Mouse (Mus musculus): ENCODE measurements at regions not wholly inside any gene's neighbourhood (a gene's known extent, or its start where the extent isn't known, plus 50 kb on each side); places are given as distances from the start of the nearest gene placed in this dataset.

DNA sequence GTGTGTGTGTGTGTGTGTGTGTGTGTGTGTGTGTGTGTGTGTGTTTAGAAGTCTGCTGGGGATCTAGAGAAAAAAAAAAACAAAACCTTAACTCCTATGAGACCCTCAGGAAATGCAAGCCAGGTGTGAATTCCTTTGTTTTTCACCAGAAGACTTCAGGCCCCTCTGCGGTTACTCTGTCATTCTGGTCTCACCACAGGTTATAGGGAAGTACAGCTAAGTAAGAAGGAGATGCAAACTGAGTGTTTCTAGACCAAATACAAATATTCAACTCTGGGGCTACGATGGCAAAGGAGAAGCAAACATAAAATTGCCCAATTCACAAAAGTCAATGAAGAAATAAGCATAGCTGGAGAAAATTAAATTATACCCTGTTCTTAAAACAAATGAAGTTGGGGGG is 54.9 kb upstream of the Basp1 start:
- DNase-seq (ENCODE audit: low spot score), result no peak
- no peaks in the 10 kb centered on the region for H3K9me3 ChIP-seq (replicated peaks)
- WGBS, result 48% methylated on average over 2 of the region's 2 CpGs
- peak overlapping the region; percentile 72 for H3K27ac ChIP-seq
- no peaks in the 10 kb centered on the region for H3K36me3 ChIP-seq
- H3K4me3 ChIP-seq, result no peak overlapping the region
- H3K27me3 ChIP-seq (ENCODE audit: low read depth, poor library complexity, severe bottlenecking), result no peaks in the 10 kb centered on the region
- peaks cover 27% of the 10 kb centered on the region for H3K4me1 ChIP-seq

DNA sequence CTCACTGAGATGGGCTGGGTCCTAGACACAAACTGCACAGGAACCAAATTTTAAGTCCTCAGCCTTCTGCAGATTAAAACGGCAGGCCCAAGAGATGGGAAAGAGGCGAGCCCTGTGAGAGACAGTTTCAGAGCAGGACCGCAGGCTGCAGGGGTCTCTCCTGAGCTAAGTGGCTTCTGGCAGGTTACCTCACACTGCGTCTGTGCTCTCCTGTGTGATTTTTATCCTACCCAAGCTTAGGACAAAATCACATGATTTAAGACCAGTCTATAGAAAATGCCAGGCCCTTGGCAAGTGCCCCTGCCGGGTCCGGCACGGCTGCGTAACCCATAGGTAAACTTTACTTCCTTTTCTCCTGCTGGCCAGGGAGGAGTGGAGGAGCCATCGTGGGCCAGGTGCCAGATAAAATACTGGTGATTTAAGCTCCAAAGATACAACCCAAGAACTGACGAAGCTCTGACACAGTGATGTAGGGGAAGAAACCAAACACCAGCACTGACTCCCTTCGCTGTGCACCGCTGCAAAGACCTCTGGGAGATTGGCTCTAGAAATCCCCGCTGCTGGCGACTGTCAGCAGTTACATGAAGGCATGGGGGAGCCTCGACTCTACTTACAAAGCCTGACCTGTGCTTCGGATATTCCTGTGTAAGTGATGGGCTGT is 55.8 kb upstream of the Basp1 start:
- no peak for DNase-seq (ENCODE audit: low spot score)
- Histone ChIP-seq H3K9me3 (replicated peaks) (no peaks in the 10 kb centered on the region), H3K27ac (peak overlapping the region; percentile 72), H3K27me3 (ENCODE audit: low read depth, poor library complexity, severe bottlenecking) (no peaks in the 10 kb centered on the region), H3K36me3 (no peaks in the 10 kb centered on the region), H3K4me1 (peaks cover 27% of the 10 kb centered on the region), H3K4me3 (no peak overlapping the region)
- whole genome bisulfite sequencing, result 75% methylated on average over 16 of the region's 16 CpGs

DNA sequence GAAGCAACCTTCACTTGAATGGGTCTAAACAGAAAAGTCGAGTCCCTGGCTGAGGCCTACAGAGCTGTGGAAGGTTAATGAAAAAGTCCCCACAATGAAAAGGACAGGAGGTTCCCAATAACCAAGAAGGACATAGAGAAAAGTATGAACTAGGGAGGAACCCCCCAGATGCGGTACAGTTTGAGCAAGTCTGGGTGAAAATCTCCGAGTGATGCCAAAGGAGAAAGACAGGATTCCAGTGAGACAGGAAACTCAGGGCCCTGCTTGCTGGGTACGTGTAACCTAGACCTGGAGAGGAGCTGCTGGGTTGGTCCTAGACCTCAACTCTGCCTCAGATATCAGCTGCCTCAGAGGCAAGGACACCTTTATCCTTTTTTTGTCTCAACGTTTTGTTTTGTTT is 57.8 kb upstream of the Basp1 start:
- no peak overlapping the region for H3K4me3 ChIP-seq
- no peaks in the 10 kb centered on the region for H3K27me3 ChIP-seq (ENCODE audit: low read depth, poor library complexity, severe bottlenecking)
- H3K4me1 ChIP-seq, result peaks cover 29% of the 10 kb centered on the region
- no peak overlapping the region for H3K27ac ChIP-seq
- H3K9me3 ChIP-seq (replicated peaks), result no peaks in the 10 kb centered on the region
- no peak for DNase-seq (ENCODE audit: low spot score)
- 87% methylated on average over 5 of the region's 5 CpGs for WGBS
- H3K36me3 ChIP-seq, result no peaks in the 10 kb centered on the region

DNA sequence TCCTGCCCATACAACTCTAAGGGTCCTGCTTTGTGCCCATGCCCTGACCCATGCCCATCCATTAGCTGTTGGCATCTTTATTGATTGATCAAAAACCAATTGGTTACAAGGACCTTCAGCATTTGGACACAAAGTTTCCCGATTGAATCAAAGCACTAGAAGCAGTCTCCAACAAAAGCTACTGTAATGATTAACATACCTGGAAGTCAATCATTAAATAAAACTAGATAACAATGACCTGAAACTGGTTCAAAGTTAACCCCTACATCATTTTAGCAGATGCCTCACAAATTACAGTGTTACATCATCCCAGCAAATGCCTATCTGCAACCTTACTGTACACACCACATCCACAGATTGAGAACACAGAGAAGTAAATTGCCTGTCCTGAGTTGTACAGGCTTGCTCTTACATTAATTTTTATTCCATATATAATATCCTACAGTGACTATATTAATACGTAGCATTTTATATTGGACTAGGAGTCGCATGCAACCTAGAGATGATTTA is 59.7 kb upstream of the Basp1 start:
- DNase-seq (ENCODE audit: low spot score), result no peak
- peaks cover 21% of the 10 kb centered on the region for H3K4me1 ChIP-seq
- 94% methylated on average over 3 of the region's 3 CpGs for WGBS
- H3K27ac ChIP-seq, result no peak overlapping the region
- H3K4me3 ChIP-seq, result no peak overlapping the region
- no peaks in the 10 kb centered on the region for H3K27me3 ChIP-seq (ENCODE audit: low read depth, poor library complexity, severe bottlenecking)
- H3K36me3 ChIP-seq, result no peaks in the 10 kb centered on the region
- H3K9me3 ChIP-seq (replicated peaks), result no peaks in the 10 kb centered on the region

DNA sequence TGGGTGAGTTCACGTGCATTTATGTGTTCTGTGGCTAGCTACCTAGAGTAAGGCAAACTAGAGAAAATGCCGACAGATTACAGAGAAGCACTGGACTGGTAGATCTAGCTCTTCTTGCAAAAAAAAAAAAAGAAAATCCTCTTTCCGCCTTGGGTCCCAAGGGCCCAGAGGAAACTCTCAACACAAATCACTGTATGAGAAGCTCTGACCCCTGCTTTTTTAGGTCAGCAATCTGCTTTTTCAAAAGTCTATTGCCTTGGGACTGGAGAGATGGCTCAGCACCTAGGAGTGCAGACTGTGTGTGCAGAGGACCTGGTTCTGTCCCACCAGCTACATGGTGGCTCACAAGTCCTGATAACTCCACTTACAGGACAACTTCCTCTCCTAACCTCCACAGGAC is 60.5 kb upstream of the Basp1 start:
- no peaks in the 10 kb centered on the region for H3K27me3 ChIP-seq (ENCODE audit: low read depth, poor library complexity, severe bottlenecking)
- H3K4me3 ChIP-seq, result no peak overlapping the region
- no peaks in the 10 kb centered on the region for H3K9me3 ChIP-seq (replicated peaks)
- H3K4me1 ChIP-seq, result peaks cover 13% of the 10 kb centered on the region
- 91% methylated on average over 3 of the region's 3 CpGs for WGBS
- no peak overlapping the region for H3K27ac ChIP-seq
- H3K36me3 ChIP-seq, result no peaks in the 10 kb centered on the region
- no peak for DNase-seq (ENCODE audit: low spot score)

DNA sequence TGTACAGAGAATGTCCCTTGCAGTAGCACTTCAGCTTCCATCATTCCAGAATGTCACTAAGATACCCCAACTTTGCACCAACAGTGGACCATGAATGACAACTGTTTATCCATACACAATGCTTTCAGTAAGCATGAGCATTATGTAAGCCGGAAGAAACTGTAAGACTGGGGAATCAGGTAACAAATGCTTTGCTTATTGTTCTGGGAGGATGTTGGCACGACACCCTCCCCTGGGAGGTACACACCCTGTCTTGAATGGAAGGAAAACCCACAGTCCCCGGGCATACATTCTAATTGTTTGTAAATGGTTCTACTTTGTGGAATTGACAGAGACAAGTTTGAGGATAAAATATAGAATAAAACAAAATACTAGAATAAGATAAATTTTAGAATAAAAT is 69.0 kb upstream of the Basp1 start:
- no peaks in the 10 kb centered on the region for H3K9me3 ChIP-seq (replicated peaks)
- H3K4me3 ChIP-seq, result no peak overlapping the region
- no peaks in the 10 kb centered on the region for H3K36me3 ChIP-seq
- no peaks in the 10 kb centered on the region for H3K27me3 ChIP-seq (ENCODE audit: low read depth, poor library complexity, severe bottlenecking)
- WGBS, result 83% methylated on average over 3 of the region's 3 CpGs
- no peak overlapping the region for H3K27ac ChIP-seq
- H3K4me1 ChIP-seq, result peaks cover 13% of the 10 kb centered on the region
- no peak for DNase-seq (ENCODE audit: low spot score)

DNA sequence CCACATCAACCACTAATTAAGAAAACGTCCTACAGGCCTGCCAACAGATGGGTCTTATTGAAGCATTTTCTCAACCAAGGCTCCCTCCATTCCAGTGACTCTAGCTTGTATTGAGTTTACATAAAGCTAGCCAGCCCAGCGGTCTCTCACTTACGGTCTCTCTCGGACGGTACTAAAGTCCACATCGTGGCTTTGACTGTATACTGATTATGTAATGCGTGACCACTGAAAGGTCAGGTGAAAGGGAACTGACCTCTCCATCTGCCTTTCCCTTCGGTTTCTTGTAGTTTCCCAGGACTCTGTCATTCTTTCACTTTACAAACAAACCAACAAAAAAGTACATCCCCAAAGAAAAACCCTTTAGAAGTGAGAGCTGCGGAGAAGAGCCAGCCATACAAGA is 71.8 kb upstream of the Basp1 start:
- H3K4me1 ChIP-seq, result peaks cover 13% of the 10 kb centered on the region
- no peaks in the 10 kb centered on the region for H3K36me3 ChIP-seq
- H3K27ac ChIP-seq, result 0 out of 2 replicates have a peak overlapping the region, but pooled peaks have one; percentile 25
- H3K27me3 ChIP-seq (ENCODE audit: low read depth, poor library complexity, severe bottlenecking), result no peaks in the 10 kb centered on the region
- H3K9me3 ChIP-seq (replicated peaks), result no peaks in the 10 kb centered on the region
- WGBS, result 75% methylated on average over 9 of the region's 9 CpGs
- no peak overlapping the region for H3K4me3 ChIP-seq
- no peak for DNase-seq (ENCODE audit: low spot score)

DNA sequence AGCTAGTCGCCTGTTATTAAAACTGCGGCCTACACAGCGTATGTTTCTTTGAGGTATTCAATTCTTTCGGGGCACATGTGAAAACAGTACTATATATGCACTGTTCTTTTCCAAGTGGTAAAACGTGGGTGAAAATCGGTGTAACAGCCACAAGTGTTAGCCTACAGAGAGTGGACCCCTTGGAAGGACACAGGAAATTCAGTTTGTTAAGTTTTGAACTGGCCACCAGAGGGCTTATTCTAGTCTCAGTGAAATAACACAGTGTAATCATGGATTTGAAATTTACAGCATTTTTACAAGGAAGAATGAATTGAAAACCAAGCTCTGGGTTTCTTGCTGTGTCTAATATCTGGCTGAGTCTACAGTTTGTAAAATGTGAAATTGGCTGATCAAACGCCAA is 72.6 kb upstream of the Basp1 start:
- Histone ChIP-seq H3K9me3 (replicated peaks) (no peaks in the 10 kb centered on the region), H3K4me3 (no peak overlapping the region), H3K36me3 (no peaks in the 10 kb centered on the region), H3K27me3 (ENCODE audit: low read depth, poor library complexity, severe bottlenecking) (no peaks in the 10 kb centered on the region), H3K4me1 (peaks cover 13% of the 10 kb centered on the region), H3K27ac (peak overlapping the region; percentile 25; the same call in 1 of the 2 replicates)
- 84% methylated on average over 7 of the region's 7 CpGs for WGBS
- DNase-seq (ENCODE audit: low spot score), result no peak

DNA sequence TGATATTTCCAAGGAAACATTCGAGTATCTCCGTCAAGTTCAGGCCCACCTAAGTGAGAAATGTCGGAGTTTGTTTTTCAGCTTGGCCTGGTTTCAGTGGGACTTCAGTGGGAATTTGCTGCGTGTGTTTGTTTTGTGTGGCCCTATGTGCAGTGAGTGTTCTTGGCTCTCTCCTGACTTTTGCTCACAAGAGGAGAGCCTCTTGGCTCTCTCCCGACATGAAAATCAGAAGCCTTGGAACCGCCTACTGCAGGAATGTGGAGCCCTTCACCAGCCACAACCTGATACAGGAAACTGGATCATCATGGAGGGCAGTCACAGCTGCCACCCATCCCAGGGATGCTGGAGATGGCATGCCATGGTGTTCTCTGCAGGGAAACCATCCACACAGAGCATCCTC is 76.2 kb upstream of the Basp1 start:
- 94% methylated on average over 6 of the region's 6 CpGs for WGBS

DNA sequence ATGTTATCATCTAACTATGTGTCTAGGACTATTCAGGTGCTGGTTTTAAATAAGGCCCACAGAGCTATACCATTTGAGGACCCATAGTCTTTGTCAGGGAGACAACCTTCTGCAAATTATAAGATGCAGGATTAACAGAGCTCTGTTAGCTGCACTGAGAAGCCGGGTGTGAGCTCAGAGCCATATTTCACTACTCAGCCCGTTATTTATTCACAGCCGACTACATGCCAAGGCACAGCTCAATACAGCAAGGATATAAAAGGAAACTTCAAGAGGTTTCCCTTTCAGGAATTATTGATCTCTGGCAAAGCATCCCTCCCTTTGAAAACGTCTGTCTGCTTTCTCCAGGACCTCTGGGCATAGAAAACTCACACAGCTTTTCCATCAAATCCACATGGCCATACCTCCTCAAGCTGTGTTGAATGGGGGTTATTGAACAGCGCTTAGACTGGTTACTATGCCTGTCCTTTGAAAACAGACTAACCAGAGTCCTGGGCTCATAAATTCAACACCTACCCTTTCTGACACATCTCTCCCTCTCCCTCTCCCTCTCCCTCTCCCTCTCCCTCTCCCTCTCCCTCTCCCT is 78.7 kb upstream of the Basp1 start:
- Histone ChIP-seq H3K4me3 (no peak overlapping the region), H3K27me3 (ENCODE audit: low read depth, poor library complexity, severe bottlenecking) (no peaks in the 10 kb centered on the region), H3K9me3 (replicated peaks) (no peaks in the 10 kb centered on the region), H3K4me1 (peaks cover 41% of the 10 kb centered on the region), H3K27ac (no peak overlapping the region), H3K36me3 (no peaks in the 10 kb centered on the region)
- WGBS, result 40% methylated on average over 5 of the region's 5 CpGs
- DNase-seq (ENCODE audit: low spot score), result no peak

More for the DNA sequence above, 76.2 kb upstream of the Basp1 start:
- Histone ChIP-seq H3K27me3 (ENCODE audit: low read depth, poor library complexity, severe bottlenecking) (no peaks in the 10 kb centered on the region), H3K27ac (no peak overlapping the region), H3K36me3 (no peaks in the 10 kb centered on the region), H3K4me1 (peaks cover 40% of the 10 kb centered on the region), H3K9me3 (replicated peaks) (no peaks in the 10 kb centered on the region), H3K4me3 (no peak overlapping the region)
- no peak for DNase-seq (ENCODE audit: low spot score)

DNA sequence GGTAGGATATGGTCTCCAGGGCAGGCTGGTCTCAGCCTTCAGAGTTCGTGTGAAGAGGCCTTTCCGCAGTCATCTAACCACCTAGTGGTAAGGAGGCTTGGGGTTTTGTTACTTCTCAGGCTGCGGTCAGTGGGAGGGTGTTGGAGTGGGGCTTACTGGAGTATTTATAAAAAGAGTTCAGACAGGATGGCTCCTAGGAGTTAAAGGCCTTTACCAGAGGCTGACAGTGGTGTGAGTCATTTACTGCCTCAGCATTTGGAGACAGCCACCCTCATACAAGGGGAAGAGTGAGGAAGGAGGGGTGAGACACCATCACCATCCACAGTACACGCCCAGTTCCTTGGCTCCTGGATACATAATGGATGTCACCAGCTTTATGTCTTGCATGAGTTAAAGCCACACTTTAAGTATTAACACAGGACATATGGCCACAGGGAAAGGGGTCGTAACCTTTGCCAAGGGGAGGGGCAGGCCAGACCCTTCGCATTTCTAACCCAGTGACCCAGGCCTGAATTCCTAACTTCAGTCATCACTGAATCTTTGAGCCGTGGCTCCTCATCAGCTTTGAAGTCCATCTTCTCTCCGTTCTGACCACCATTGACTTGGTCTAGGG is 81.2 kb upstream of the Basp1 start:
- no peaks in the 10 kb centered on the region for H3K27me3 ChIP-seq (ENCODE audit: low read depth, poor library complexity, severe bottlenecking)
- peaks cover 46% of the 10 kb centered on the region for H3K4me1 ChIP-seq
- no peak overlapping the region for H3K4me3 ChIP-seq
- WGBS, result 38% methylated on average over 8 of the region's 8 CpGs
- no peaks in the 10 kb centered on the region for H3K9me3 ChIP-seq (replicated peaks)
- H3K36me3 ChIP-seq, result no peaks in the 10 kb centered on the region
- DNase-seq (ENCODE audit: low spot score), result no peak
- H3K27ac ChIP-seq, result peak overlapping the region; percentile 57; the same call in 1 of the 2 replicates

DNA sequence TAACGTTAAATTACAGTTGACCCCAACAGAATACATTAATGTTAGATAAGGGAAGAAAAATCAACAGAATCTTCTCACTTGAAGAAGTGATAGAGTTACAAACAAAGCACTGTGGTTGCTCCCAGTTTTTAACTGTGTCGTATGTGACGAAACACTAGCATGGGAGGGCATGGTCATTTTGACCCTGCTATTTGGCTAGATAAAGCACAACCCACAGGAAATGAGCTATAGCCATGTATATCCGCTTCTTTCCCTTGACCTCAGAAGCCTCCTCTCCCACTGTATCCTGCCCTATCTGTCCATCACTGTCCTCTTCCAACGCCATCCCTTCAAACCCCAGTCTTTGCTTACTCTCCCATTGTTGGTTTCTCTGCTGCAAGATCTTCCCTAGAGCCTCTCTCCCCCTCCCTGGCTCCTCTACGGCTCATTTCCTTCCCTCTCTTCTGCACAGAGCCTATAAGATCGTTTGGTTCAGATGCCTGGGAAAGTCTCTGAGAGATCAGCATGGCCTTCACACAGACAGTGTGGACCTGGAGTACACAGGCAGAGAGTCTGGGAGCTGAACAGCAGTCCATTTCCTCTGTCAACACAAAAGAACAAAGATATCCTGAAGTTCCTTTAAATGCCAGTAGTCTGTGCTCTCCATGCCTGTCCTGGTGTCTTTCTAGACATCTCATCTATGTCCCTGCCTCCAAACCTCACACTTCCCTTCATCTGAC is 82.5 kb upstream of the Basp1 start:
- no peaks in the 10 kb centered on the region for H3K36me3 ChIP-seq
- no peak overlapping the region for H3K4me3 ChIP-seq
- DNase-seq (ENCODE audit: low spot score), result no peak
- H3K9me3 ChIP-seq (replicated peaks), result no peaks in the 10 kb centered on the region
- H3K27me3 ChIP-seq (ENCODE audit: low read depth, poor library complexity, severe bottlenecking), result no peaks in the 10 kb centered on the region
- peaks cover 46% of the 10 kb centered on the region for H3K4me1 ChIP-seq
- WGBS, result 72% methylated on average over 7 of the region's 7 CpGs
- H3K27ac ChIP-seq, result no peak overlapping the region

DNA sequence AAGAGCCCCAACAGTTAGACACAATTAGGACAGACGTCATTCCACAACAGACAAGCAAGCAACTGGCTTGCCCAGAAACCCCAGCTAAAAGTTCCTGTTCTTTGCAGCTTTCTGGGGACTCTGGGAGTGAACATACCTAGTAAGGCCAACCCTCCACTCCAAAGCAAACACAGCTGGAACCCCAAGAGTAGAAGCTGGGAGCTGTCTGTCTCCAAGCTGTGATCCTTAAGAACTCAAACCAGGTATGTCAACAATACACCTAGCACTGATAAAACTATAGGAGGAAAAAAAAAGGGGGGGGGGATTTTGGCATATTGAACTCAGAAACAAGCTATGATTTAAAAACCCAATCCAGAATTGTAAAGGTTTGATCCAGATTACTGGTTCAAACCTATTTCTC is 84.2 kb upstream of the Basp1 start:
- H3K36me3 ChIP-seq, result no peaks in the 10 kb centered on the region
- peaks cover 34% of the 10 kb centered on the region for H3K4me1 ChIP-seq
- no peaks in the 10 kb centered on the region for H3K9me3 ChIP-seq (replicated peaks)
- H3K27me3 ChIP-seq (ENCODE audit: low read depth, poor library complexity, severe bottlenecking), result no peaks in the 10 kb centered on the region
- no peak overlapping the region for H3K4me3 ChIP-seq
- WGBS, result 63% methylated on average over 1 of the region's 1 CpGs
- no peak overlapping the region for H3K27ac ChIP-seq
- DNase-seq (ENCODE audit: low spot score), result no peak
